Mouse (Mus musculus): ENCODE results near the gene Aig1. TPM values are rescaled to one million over a fixed set of nuclear protein-coding genes. Genes with fewer than 3 reads are reported as not detected.

Gene Aig1
- polyA plus RNA-seq, 1 experiment = not detected

GRCm38 (mm10) chr10:13702688-13703087, 166.1 kb downstream of the Aig1 start:
- TF ChIP-seq GATA1 (IDR thresholded peaks at IDR 0.05; ENCODE audit: low read length) = no peak

GRCm38 (mm10) chr10:13702043-13702442, 166.7 kb downstream of the Aig1 start:
- no peak for TF ChIP-seq GATA1 (IDR thresholded peaks at IDR 0.05; ENCODE audit: low read length)

- no peak for TF ChIP-seq GATA1 (IDR thresholded peaks at IDR 0.05; ENCODE audit: low read length)
Observed at GRCm38 (mm10) chr10:13696326-13696725, 172.5 kb downstream of the Aig1 start.

- no peak for TF ChIP-seq GATA1 (IDR thresholded peaks at IDR 0.05; ENCODE audit: low read length)
Observed at GRCm38 (mm10) chr10:13693276-13693675, 175.5 kb downstream of the Aig1 start.

GRCm38 (mm10) chr10:13690773-13691172, 178.0 kb downstream of the Aig1 start:
- no peak for TF ChIP-seq GATA1 (IDR thresholded peaks at IDR 0.05; ENCODE audit: low read length)

- no peak for TF ChIP-seq GATA1 (IDR thresholded peaks at IDR 0.05; ENCODE audit: low read length)
Observed at GRCm38 (mm10) chr10:13689841-13690590, 178.8 kb downstream of the Aig1 start.

- no peak for TF ChIP-seq GATA1 (IDR thresholded peaks at IDR 0.05; ENCODE audit: low read length)
Observed at GRCm38 (mm10) chr10:13688386-13689120, 180.2 kb downstream of the Aig1 start.

- TF ChIP-seq GATA1 (IDR thresholded peaks at IDR 0.05; ENCODE audit: low read length) = no peak
Observed at GRCm38 (mm10) chr10:13687182-13687810, 181.5 kb downstream of the Aig1 start.

GRCm38 (mm10) chr10:13686127-13686526, 182.7 kb downstream of the Aig1 start:
- no peak for TF ChIP-seq GATA1 (IDR thresholded peaks at IDR 0.05; ENCODE audit: low read length)

DNA sequence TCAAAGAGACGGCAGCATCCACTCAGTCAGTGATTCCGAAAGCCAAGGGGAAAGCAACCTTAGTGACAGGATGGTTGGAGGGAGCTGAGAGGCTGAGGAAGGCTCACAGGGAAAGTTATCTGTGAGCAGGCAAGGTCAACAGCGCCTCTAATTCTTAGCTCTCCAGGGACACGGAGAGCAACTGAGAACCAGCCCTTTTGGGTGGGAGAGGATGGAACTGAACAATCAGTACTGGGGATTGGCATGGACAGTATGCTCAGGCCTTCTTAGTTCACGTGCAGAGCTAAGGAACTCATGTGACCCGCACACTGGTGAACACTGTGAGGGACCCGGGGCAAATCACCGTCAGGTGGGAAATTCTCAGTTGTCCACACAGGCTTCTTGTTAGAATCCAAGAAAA, 183.4 kb downstream of the Aig1 start:
- no peak for TF ChIP-seq GATA1 (IDR thresholded peaks at IDR 0.05; ENCODE audit: low read length)

DNA sequence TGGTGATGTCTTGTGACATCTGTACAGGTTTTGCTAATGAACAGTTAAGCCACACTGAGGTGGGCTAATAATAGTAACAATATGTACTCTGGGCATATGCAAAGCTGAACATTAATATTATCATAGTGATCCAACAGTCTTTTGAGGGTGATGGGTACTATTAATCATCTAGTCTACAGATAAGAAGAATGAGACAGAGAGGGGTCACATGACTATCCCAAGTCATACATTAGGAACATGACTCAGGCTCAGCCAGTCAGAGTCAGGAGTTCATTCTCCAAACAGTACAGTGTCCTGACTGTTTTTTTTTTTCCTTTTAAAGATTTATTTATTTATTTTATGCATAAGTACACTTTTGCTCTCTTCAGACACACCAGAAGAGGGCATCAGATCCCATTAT, 184.3 kb downstream of the Aig1 start:
- TF ChIP-seq GATA1 (IDR thresholded peaks at IDR 0.05; ENCODE audit: low read length) = no peak

DNA sequence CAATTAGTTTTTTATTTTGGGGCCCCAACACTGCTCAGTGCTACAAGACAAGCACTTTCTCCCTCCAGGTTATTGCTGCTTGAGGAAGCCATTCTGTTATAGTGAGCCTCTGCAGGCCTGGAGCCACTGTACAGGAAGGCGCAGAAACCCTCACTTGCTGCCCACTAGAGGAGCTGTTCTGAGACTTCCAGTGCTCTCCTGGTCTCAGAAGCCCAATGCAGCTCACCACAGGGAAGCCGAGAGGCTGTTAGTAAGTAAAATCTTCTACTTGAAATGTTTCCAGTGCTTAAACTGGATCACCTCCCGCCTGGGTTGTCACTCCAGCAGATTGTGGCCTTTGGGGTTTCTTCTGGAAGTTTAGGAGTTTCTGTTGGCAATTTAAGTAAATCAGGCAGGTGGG, 186.2 kb downstream of the Aig1 start:
- no peak for TF ChIP-seq GATA1 (IDR thresholded peaks at IDR 0.05; ENCODE audit: low read length)

DNA sequence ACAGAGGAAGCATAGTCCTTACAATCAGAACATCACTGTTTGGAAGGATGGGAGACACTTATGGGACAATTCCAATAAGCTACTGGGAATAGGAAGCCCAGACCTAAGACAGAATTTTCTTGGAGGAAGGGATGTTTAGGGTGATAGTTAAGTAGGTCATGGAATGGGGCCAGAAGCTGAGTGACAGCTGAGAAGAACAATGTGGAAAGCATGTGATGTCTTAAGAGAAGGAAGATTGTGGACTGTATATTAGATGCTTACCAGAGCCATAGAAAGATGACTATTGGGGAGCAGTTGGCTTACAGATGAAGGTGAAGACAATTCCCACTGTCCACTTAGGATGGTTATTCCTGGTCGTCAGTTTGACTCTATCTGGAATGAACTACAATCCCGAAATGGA, 191.3 kb downstream of the Aig1 start:
- no peak for TF ChIP-seq GATA1 (IDR thresholded peaks at IDR 0.05; ENCODE audit: low read length)

- TF ChIP-seq GATA1 (IDR thresholded peaks at IDR 0.05; ENCODE audit: low read length) = no peak
Observed at GRCm38 (mm10) chr10:13675033-13675379, 193.8 kb downstream of the Aig1 start.

DNA sequence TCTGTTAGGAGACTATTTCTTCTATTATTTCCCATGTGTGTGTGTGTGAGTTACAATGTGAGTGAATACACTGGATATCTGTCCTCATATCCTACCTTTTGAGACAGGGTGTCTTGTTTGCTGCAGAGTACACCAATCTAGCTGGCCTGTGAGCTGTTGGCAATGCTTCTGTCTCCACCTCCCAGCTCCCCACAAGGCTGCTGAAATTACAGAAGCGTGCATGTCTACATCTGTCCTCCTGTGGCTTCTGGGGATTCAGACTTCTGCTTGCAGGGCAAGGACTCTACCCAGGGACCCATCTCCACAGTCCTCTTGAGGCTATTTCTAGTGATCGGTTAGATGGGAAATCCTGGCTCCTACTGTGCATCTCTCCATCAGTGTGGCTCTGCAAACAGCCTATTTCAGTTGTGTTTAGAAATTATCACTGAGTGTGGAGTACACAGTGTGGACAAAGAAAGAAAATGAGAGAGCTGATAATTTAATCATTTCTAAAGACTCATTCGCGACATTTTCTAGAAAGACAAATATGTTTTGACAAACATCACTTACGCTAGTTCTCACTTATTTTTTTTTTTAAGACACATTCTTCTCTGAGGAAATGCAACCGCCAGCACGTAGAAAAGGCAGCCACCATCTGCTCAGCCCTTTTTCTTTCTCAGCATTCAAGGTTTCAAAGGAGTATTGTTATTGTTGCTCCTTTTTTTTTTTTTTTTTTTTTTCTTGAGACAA, 194.3 kb downstream of the Aig1 start:
- no peak for TF ChIP-seq GATA1 (IDR thresholded peaks at IDR 0.05; ENCODE audit: low read length)

- no peak for TF ChIP-seq GATA1 (IDR thresholded peaks at IDR 0.05; ENCODE audit: low read length)
Observed at GRCm38 (mm10) chr10:13667166-13667696, 201.5 kb downstream of the Aig1 start.

Measured in G1E-ER4 (cell line).